Mouse (Mus musculus) embryonic fibroblast, embryonic 13.5 days (primary cell): ENCODE measurements around the gene Ccnj. TPM values are rescaled to one million over a fixed set of nuclear protein-coding genes. Genes with fewer than 3 reads are reported as not detected.

Experiments
- H3K27ac ChIP-seq: 2 replicates; pipeline ENCODE4 v1.5.1; 2012; ENCODE audit warnings: low read length, control low read depth, inconsistent platforms; ENCODE audit not compliant: insufficient read depth
- H3K4me1 ChIP-seq: 2 replicates; pipeline ENCODE4 v1.6.1; 2011; ENCODE audit warnings: low read length; ENCODE audit not compliant: control insufficient read depth, insufficient read depth
- H3K4me3 ChIP-seq: 2 replicates; pipeline ENCODE4 v1.5.1; 2011; ENCODE audit warnings: mild to moderate bottlenecking, control low read depth, low read length; ENCODE audit not compliant: insufficient read depth
- CTCF ChIP-seq: IDR thresholded peaks from 2 replicates; pipeline ENCODE4 v1.5.1; 2011; ENCODE audit warnings: mild to moderate bottlenecking, control low read depth, low read length, moderate library complexity, borderline replicate concordance; ENCODE audit not compliant: insufficient read depth
- POLR2A ChIP-seq: IDR thresholded peaks from 2 replicates; pipeline ENCODE4 v1.6.1; 2011; ENCODE audit warnings: low read depth, mild to moderate bottlenecking, control low read depth, low read length, moderate library complexity
- polyA plus RNA-seq: library from polyadenylated mRNA; stranded (reverse); fragments of >200 nt; gene quantifications from 2 replicates; pipeline ENCODE4 v1.2.4, GENCODE M21; 2011; ENCODE audit warnings: low read depth; ENCODE audit not compliant: missing spikeins, insufficient read length

The Ccnj gene
- polyA plus RNA-seq, 1 experiment = 4.3 TPM

GRCm38 (mm10) chr19:40817901-40818532 is 13.1 kb upstream of the Ccnj start:
- H3K27ac ChIP-seq = no peak overlapping the region
- TF ChIP-seq CTCF (no peak), POLR2A (no peak)
- H3K4me1 ChIP-seq = no peaks in the 10 kb centered on the region
- no peak overlapping the region for H3K4me3 ChIP-seq

GRCm38 (mm10) chr19:40818764-40819163 is 12.3 kb upstream of the Ccnj start:
- no peak overlapping the region for H3K4me3 ChIP-seq
- H3K27ac ChIP-seq = no peak overlapping the region
- no peaks in the 10 kb centered on the region for H3K4me1 ChIP-seq
- TF ChIP-seq CTCF = no peak
- no peak for TF ChIP-seq POLR2A

GRCm38 (mm10) chr19:40821306-40821825 is 9.7 kb upstream of the Ccnj start:
- Histone ChIP-seq H3K4me3 (no peak overlapping the region), H3K27ac (no peak overlapping the region)

DNA sequence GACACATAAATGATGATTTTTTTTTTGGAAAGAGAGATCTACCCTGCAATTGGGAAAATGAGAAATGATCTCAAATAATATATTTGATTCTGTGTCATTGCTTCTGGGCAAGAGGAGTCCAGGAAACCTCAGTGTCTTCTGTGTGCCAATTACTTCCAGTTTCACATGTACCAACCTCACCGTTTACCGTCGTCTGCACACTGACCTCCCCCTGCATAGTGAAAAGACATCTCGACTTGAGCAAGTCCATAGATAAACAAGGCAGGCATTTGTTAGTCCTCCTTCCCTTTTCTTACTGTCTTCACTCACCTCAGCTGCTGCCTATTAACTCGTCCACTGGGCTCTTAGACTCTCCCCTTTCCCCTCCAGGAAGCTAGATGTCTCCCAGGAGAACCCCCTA is 5.4 kb upstream of the Ccnj start:
- Histone ChIP-seq H3K4me3 (no peak overlapping the region), H3K27ac (no peak overlapping the region), H3K4me1 (no peaks in the 10 kb centered on the region)
- TF ChIP-seq POLR2A = no peak
- no peak for TF ChIP-seq CTCF

More at GRCm38 (mm10) chr19:40821306-40821825, 9.7 kb upstream of the Ccnj start:
- H3K4me1 ChIP-seq = no peaks in the 10 kb centered on the region
- TF ChIP-seq POLR2A = no peak
- no peak for TF ChIP-seq CTCF

- Histone ChIP-seq H3K4me3 (no peak overlapping the region), H3K27ac (no peak overlapping the region), H3K4me1 (no peaks in the 10 kb centered on the region)
- TF ChIP-seq CTCF = no peak
- no peak for TF ChIP-seq POLR2A
Measured at GRCm38 (mm10) chr19:40826735-40827134, 4.3 kb upstream of the Ccnj start.

GRCm38 (mm10) chr19:40830198-40830597 is 881 bp upstream of the Ccnj start:
- peaks cover 6% of the 10 kb centered on the region for H3K4me1 ChIP-seq
- peak overlapping the region; percentile 77; the same call in 1 of the 2 replicates for H3K4me3 ChIP-seq
- no peak overlapping the region for H3K27ac ChIP-seq
- TF ChIP-seq POLR2A (no peak), CTCF (no peak)

DNA sequence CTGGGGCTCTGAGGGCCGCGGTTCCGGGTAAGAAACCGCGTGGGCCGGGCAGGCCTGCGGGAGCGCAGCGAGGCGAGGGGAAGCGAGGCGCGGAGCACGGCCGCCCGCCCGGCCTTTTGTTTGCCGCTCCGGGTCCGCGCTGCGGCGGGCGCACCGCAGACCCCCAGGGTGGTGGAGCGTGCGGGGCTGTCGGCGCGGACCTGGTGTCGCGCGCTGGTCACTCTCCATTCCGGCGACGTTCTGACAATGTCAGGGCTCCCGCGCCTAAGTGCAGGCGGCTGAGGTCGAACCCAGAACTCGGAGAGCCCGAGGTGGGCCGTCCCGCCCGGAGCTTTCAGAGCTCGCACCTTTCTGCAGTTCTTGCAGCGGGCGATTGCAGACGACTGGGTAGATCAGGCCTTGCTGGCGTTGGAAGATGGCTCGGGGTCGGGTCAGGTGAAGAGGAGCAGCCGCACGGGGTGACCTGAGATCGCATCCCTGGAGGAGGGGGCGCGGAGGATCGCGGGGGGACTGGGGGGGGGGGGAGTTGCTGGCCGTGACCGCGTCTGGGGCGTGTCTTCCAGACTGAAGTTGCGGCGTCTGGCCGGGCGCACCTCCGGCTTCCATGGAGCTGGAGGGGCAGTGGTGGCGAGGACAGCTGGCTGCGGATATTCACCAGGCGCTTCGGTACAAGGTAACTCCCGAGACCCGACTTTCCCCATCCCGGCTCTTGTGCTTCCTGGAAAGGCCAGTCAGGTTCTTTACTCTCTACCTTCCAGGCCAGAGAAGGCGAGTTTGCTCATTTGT is 530 bp downstream of the Ccnj start:
- peaks cover 6% of the 10 kb centered on the region for H3K4me1 ChIP-seq
- H3K4me3 ChIP-seq = peak overlapping the region; percentile 77
- H3K27ac ChIP-seq = no peak overlapping the region
- TF ChIP-seq CTCF (no peak), POLR2A (0 out of 2 replicates have a peak, but pooled peaks have one; percentile 13)

GRCm38 (mm10) chr19:40832361-40832760 is 1.3 kb downstream of the Ccnj start:
- Histone ChIP-seq H3K27ac (no peak overlapping the region), H3K4me3 (peak overlapping the region; percentile 77), H3K4me1 (peaks cover 6% of the 10 kb centered on the region)
- TF ChIP-seq CTCF (no peak), POLR2A (no peak)

GRCm38 (mm10) chr19:40834436-40834835 is 3.4 kb downstream of the Ccnj start:
- no peak overlapping the region for H3K4me3 ChIP-seq
- H3K27ac ChIP-seq = no peak overlapping the region
- TF ChIP-seq CTCF = no peak
- no peak for TF ChIP-seq POLR2A
- peaks cover 6% of the 10 kb centered on the region for H3K4me1 ChIP-seq

DNA sequence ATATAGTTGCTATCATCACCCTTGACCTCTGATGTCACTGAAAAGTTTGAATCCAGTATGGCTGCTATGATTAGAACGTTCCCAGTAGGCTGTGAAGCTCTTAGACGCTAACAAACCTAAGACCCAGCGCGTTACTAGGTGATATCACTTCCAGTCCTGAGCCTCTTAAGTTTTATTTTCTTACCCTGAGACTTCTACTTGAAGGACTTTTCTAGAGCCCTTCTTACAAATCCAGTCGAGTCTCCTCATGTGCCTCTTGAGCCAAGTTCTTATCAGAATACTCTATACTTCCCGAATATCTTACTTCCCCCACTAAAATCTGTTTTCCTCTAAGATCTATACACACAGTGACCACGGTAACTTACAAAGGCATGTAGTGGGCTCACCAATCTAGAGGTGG is 7.1 kb downstream of the Ccnj start:
- H3K4me1 ChIP-seq = peaks cover 4% of the 10 kb centered on the region
- no peak overlapping the region for H3K27ac ChIP-seq
- H3K4me3 ChIP-seq = no peak overlapping the region
- TF ChIP-seq POLR2A = no peak
- TF ChIP-seq CTCF = no peak
